Mouse (Mus musculus) olfactory bulb, adult 2 months (tissue): ENCODE measurements at regions not wholly inside any gene's neighbourhood (a gene's known extent, or its start where the extent isn't known, plus 50 kb on each side); places are given as distances from the start of the nearest gene placed in this dataset.

Experiments used
- CTCF ChIP-seq: fragments of 200-500 bp; IDR thresholded peaks from 2 replicates; pipeline ENCODE4 v1.5.1; 2012; ENCODE audit warnings: low read depth, mild to moderate bottlenecking, low read length, moderate library complexity; ENCODE audit not compliant: insufficient read depth
- POLR2A ChIP-seq: fragments of 200-500 bp; IDR thresholded peaks from 2 replicates; pipeline ENCODE4 v1.6.1; 2012; ENCODE audit warnings: mild to moderate bottlenecking, low read depth, low read length, moderate library complexity; ENCODE audit not compliant: insufficient read depth

GRCm38 (mm10) chr6:117416461-117416860 is 248.1 kb downstream of the Cxcl12 start:
- TF ChIP-seq CTCF (no peak), POLR2A (no peak)
